Mouse (Mus musculus) cerebellum, postnatal 25 days (tissue): ENCODE measurements at regions not wholly inside any gene's neighbourhood (a gene's known extent, or its start where the extent isn't known, plus 50 kb on each side); places are given as distances from the start of the nearest gene placed in this dataset.

Source experiments
- DNase-seq, 2 experiments: peaks; one replicate each; pipeline ENCODE4 v3.0.0; 2021; ENCODE audit warnings: mixed read lengths in 2 of 2

GRCm38 (mm10) chr11:112473681-112474080, 308.3 kb upstream of the Sox9 start:
- no peak for DNase-seq

GRCm38 (mm10) chr11:112480360-112480759, 301.7 kb upstream of the Sox9 start:
- DNase-seq = no peak

- DNase-seq = no peak
Observed at GRCm38 (mm10) chr11:112501781-112502180, 280.2 kb upstream of the Sox9 start.

GRCm38 (mm10) chr11:112519076-112519475, 262.9 kb upstream of the Sox9 start:
- DNase-seq = no peak

- DNase-seq = no peak
Observed at GRCm38 (mm10) chr11:112524983-112525382, 257.0 kb upstream of the Sox9 start.

- DNase-seq = no peak
Observed at GRCm38 (mm10) chr11:112542573-112542972, 239.5 kb upstream of the Sox9 start.

GRCm38 (mm10) chr11:112543473-112543872, 238.6 kb upstream of the Sox9 start:
- DNase-seq = no peak

GRCm38 (mm10) chr11:112545231-112546010, 236.6 kb upstream of the Sox9 start:
- no peak for DNase-seq

GRCm38 (mm10) chr11:112546162-112546561, 235.9 kb upstream of the Sox9 start:
- no peak for DNase-seq

GRCm38 (mm10) chr11:112552838-112553237, 229.2 kb upstream of the Sox9 start:
- DNase-seq = no peak

- DNase-seq = no peak
Observed at GRCm38 (mm10) chr11:112563027-112563426, 219.0 kb upstream of the Sox9 start.

GRCm38 (mm10) chr11:112564706-112565215, 217.3 kb upstream of the Sox9 start:
- DNase-seq = no peak

GRCm38 (mm10) chr11:112566071-112566470, 216.0 kb upstream of the Sox9 start:
- no peak for DNase-seq

GRCm38 (mm10) chr11:112587386-112587785, 194.6 kb upstream of the Sox9 start:
- DNase-seq = no peak

GRCm38 (mm10) chr11:112588088-112588487, 193.9 kb upstream of the Sox9 start:
- no peak for DNase-seq

- DNase-seq = no peak
Observed at GRCm38 (mm10) chr11:112590214-112590613, 191.8 kb upstream of the Sox9 start.

GRCm38 (mm10) chr11:112592411-112593020, 189.5 kb upstream of the Sox9 start:
- DNase-seq = no peak

GRCm38 (mm10) chr11:112593821-112594220, 188.2 kb upstream of the Sox9 start:
- no peak for DNase-seq

- DNase-seq = no peak
Observed at GRCm38 (mm10) chr11:112607359-112607758, 174.7 kb upstream of the Sox9 start.

GRCm38 (mm10) chr11:112609277-112609676, 172.7 kb upstream of the Sox9 start:
- no peak for DNase-seq

GRCm38 (mm10) chr11:112611073-112611472, 171.0 kb upstream of the Sox9 start:
- no peak for DNase-seq

- DNase-seq = no peak
Observed at GRCm38 (mm10) chr11:112615629-112616028, 166.4 kb upstream of the Sox9 start.

GRCm38 (mm10) chr11:112616942-112617341, 165.1 kb upstream of the Sox9 start:
- no peak for DNase-seq

- DNase-seq = peak; percentile 11 to 41
Observed at GRCm38 (mm10) chr11:112620916-112621315, 161.1 kb upstream of the Sox9 start.
